Mouse (Mus musculus): ENCODE data around the gene Ttll8.

GRCm38 (mm10) chr15:88895891-88896290 lies 58.3 kb downstream of the Ttll8 start:
- TF ChIP-seq CTCF (conservative IDR thresholded peaks at IDR 0.05; ENCODE audit: insufficient read depth, insufficient read length, low read depth, low read length) = no peak
- no peak for TF ChIP-seq POLR2A (IDR thresholded peaks at IDR 0.05; ENCODE audit: low read depth, low read length)

Data from kidney, adult 2 months (tissue).